Mouse (Mus musculus) brain, adult 2 months (tissue): ENCODE data around the gene Adh6a.
"Not testable (repeated sequence)": the region's sequence is repeated elsewhere in the genome, so short reads cannot be mapped to it uniquely, and the experiment has no call there.

Experiments
- DNase-seq: peaks from one replicate; pipeline ENCODE4 v3.0.0; 2011; ENCODE audit warnings: low read depth, low spot score

The Adh6a gene

DNA sequence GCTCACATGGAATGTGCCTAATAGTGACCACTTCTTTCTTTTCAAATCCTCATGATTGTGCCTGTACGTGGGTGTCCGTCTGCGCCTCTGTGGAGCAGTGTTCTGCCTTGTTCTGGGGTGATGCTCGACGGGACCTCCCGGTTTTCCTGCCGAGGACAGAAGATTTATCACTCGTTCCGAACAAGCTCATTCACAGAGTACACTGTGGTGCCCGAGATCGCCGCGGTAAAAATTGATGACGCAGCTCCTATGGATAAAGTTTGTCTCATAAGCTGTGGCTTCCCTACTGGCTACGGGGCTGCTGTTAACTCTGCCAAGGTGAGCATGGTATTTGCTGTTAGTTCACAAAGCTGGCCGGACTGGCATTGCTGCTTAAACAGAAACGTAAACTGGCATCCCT lies 11.9 kb downstream of the Adh6a start:
- no peak for DNase-seq

DNA sequence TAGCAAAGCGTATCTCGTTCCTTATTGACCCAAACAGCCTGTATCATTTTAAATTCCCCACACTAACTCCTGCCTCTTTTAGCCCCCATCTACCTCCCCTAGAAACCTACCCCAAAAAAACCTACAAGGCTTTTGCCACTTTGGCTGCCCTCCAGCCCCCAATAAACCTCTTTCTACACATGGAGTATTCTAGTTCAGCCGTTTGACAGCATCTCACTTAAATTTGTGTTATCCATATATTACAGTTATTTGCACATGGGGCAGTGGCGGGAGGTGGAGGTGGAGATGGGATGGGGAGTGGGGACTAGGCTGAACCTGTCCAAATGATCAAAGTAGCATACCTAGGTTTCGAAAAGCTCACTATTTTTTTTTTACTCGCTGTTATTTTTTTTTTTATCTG lies 12.4 kb downstream of the Adh6a start:
- no peak for DNase-seq

DNA sequence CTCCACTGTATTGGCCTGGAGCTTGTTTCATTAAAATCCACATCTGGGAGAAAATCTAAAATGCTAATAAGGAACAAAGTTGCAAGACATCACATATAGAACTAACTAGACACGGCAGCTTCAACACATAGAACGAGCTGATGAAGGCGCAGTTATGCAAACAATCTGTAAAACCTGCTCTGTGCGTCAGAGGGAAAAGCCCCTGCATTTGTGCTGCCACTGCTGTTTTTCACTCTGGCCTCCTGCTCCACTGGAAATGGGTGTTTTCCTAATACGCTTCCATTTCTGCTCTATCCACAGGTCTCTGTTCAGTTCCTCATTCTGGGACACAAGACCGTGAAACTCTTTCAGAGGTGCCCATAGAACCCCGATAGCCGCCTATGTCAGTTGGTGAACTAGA lies 20.8 kb downstream of the Adh6a start:
- DNase-seq: no peak

DNA sequence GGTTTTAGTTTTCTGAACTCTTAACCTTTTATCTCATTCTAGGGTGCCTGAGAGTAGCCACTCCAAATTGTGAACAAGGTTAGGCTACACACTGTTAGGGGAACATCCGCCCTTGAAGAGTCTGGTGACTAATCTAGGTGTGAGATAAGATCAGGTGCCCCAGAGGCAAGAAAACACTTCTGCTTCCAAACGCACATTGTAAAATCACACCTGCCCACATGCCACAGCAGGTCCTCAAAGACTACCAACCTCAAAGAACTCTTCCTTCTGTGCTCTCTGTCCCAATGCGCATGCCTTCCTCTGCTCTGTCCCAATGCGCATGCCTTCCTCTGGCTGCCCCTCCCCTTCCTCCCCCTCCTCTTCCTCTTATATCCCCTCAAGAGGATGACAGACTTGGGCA lies 21.2 kb downstream of the Adh6a start:
- no peak for DNase-seq

- DNase-seq: no peak
Observed at GRCm38 (mm10) chr3:138335566-138335965, 22.5 kb downstream of the Adh6a start.

DNA sequence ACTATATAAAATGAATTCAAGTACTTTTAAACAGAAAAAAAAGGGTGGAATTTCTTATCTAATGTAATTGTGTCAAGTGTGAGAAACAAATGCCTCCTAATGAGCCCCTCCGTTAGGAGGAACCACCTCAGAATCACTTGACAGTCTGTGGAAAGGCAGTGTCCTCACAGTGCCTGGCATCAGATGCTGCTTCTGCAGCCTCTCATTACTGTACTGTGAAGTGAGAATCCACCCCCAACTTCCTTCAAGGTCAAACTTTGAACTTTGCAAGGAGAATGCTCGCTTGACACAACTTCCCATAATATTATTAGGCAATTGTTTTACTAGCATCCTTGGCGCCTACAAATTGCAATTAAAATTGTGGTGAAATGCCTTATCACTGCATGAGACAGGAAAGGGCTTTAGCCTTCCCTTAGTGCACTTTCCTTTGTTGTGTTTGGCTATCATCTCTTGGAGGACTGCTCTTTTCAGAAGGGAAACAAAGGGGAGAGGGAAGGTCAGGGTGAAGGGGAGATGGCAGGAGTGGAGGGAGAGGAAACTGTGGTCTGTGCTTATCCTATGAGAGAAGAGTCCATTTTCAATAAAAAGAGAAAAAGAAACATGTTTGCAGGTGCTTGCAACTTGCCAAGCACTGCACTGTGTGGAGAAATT lies 23.1 kb downstream of the Adh6a start:
- DNase-seq: no peak

- no peak for DNase-seq
Observed at GRCm38 (mm10) chr3:138341471-138341870, 28.4 kb downstream of the Adh6a start, which contains the start of gene Adh6b. Gene Adh6b, plus strand, starts transcription at chr3:138341775.

DNA sequence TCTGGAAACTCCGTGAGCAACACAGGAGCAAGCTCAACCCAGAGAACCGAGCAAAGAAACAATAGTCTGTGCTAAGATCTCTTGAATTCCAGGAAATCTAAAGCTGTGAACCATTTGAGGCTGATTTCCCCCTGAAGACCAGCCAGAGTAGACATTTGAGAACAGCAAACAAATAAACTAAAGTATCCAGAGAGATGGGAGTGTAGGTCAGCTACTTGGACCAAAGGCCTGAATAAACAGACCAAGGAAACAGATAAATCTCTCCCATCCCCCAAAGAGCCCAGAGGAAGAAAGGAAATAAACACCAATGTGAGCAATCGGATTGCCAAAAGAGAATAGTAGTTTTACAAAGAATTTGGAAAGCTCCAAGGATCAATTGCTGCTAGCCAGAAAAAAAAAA lies 34.0 kb downstream of the Adh6a start:
- no peak for DNase-seq

- DNase-seq: peak; percentile 26
Observed at GRCm38 (mm10) chr3:138352012-138352809, 39.1 kb downstream of the Adh6a start.

- no peak for DNase-seq
Observed at GRCm38 (mm10) chr3:138358856-138359255, 45.8 kb downstream of the Adh6a start.

DNA sequence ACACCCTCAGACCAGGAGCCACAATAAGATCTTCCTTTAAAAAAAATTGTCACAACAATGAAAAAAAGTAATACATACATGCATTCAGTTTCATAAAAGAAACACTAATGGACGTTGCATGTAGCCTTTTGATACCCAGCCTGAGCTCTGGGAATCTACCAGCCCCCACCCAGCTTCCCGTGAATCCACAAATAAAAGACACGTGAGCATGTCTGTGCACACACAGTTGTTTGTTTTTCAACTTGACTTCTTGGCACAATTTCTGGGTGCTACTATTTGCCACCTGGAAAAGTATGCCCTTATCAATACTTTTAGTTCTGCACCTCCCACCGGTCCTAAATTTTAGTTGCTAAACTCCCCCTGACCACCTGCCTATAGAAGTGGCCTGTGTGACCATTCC lies 47.6 kb downstream of the Adh6a start:
- DNase-seq: no peak

DNA sequence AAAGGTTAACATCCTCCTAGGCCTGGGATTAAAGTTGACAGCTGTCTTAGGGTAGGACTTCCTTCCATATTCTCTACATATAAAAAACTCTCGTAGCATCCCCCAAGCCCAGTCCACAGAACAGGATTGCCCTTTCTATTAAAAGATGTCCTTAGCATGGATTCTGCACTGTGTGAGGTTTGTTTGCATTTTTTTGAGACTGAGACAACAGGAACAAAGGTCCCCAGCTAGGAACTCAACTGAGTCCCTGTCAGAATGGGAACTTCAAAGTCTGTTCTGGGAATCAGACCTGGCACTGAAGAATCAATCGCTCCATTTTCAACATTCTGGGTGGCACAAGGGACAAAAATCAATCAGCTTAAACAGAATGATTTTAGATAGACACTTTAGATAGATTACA lies 49.8 kb downstream of the Adh6a start:
- no peak for DNase-seq

DNA sequence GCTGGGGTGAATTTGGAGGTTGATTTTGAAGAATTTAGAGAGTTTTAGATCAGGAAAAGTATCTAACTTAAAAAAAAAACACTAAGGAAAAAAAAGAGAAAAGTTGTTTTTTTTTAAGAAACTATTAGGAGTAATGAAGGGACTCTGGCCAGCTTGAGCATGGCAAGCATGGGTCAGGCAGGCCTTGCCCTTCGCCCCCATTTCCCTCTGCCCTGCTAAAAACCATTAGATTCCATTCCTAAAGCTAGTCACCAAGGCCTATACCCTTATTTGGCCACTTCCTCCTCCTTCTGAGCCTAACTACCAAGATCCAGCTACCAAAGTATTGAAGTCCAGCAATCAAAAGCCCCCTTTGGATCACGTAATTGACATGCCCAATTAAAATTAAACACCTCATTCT lies 53.1 kb downstream of the Adh6a start:
- DNase-seq: no peak

DNA sequence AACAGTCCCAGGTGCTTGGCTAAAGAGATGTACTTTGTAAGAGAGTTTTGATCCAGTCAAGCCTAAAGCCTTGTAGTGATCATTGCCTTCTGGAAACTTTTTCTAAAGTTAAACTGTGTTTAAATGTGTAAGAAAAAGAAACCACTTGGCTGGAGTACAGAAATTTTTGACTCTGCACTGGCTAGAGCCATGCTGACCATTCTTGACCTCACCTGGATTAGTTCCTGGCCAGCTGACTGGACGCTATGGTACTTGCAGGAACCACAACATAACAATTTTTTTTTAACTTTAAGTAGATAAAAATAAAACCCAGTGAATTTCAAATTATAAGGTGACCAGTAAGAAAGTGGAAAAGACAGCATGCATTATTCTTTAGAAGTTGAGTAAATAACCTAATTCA lies 56.5 kb downstream of the Adh6a start:
- DNase-seq: no peak

DNA sequence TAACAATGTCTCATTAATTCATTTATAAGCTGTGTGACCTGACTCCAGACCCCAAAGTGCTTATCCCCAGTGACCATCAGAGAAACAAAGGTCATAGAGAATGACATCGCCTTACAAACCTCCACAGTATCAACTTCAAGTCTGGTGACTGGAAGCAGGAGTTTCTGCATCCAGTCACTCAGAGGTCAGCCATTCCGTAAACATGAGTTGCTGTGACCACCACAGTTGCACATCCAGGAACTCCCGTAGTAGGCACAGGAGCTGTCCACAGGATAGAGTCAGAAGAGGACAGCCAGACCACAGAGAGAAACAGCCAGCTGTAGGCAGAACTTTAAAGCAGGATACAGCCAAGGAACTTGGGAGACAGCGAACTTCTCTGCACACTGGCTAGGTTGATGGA lies 57.2 kb downstream of the Adh6a start:
- not testable (repeated sequence) for DNase-seq

GRCm38 (mm10) chr3:138373920-138374319 lies 60.8 kb downstream of the Adh6a start:
- no peak for DNase-seq

DNA sequence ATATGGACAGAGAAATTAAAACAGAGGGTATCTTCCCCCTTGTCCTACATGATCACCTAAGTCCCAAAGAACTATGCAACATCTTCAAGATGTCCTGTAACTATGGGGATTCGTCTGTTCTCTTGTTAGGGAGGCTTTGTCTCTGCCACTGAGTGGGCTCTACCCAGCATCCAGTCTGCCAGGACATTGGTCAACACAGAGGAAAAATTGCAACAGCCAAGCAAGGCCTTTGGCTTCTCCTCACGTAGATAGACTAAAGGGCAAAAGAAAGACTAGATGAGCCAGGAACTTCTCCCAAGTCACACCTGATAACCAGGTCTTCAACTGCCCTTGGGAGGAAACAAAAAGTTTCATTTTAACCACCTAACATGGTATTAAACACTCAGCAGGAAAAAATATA lies 62.1 kb downstream of the Adh6a start:
- no peak for DNase-seq
